Mouse (Mus musculus): ENCODE results near the gene Fbxo39. TPM values are rescaled to one million over a fixed set of nuclear protein-coding genes. Genes with fewer than 3 reads are reported as not detected.

Fbxo39 gene
- polyA plus RNA-seq, 1 experiment from 2014 or later: not detected

Other genes starting within 250 kb of the Fbxo39 start
- 1.8 and 2.1 TPM in 2 replicates for gene Pitpnm3, start 178.7 kb upstream of the Fbxo39 start, polyA plus RNA-seq (2015; fragmentation: Nextera tagmentation; extraction: Ambion mirVana)
- 1.6 and 1.9 TPM in 2 replicates for gene Gm43951, start 107.6 kb upstream of the Fbxo39 start, polyA plus RNA-seq (2015; fragmentation: Nextera tagmentation; extraction: Ambion mirVana)
- 27.9 and 31.0 TPM in 2 replicates for gene 4933427D14Rik, start 107.0 kb upstream of the Fbxo39 start, polyA plus RNA-seq (2015; fragmentation: Nextera tagmentation; extraction: Ambion mirVana)
- 152 and 160 TPM in 2 replicates for gene Txndc17, start 106.9 kb upstream of the Fbxo39 start, polyA plus RNA-seq (2015; fragmentation: Nextera tagmentation; extraction: Ambion mirVana)
- gene Med31, start 98.9 kb upstream of the Fbxo39 start, polyA plus RNA-seq (2015; fragmentation: Nextera tagmentation; extraction: Ambion mirVana): 66.7 and 72.9 TPM in 2 replicates
- 0.69 and 0.93 TPM in 2 replicates for gene Slc13a5, start 47.2 kb upstream of the Fbxo39 start, polyA plus RNA-seq (2015; fragmentation: Nextera tagmentation; extraction: Ambion mirVana)
- 1.6 and 1.9 TPM in 2 replicates for gene Xaf1, start 12.8 kb upstream of the Fbxo39 start, polyA plus RNA-seq (2015; fragmentation: Nextera tagmentation; extraction: Ambion mirVana)
- gene Tekt1, start 48.0 kb downstream of the Fbxo39 start, polyA plus RNA-seq (2015; fragmentation: Nextera tagmentation; extraction: Ambion mirVana): 6.4 and 6.8 TPM in 2 replicates
- gene Smtnl2, start 97.3 kb downstream of the Fbxo39 start, polyA plus RNA-seq (2015; fragmentation: Nextera tagmentation; extraction: Ambion mirVana): 3.2 and 3.8 TPM in 2 replicates
- gene Ggt6, start 121.1 kb downstream of the Fbxo39 start, polyA plus RNA-seq (2015; fragmentation: Nextera tagmentation; extraction: Ambion mirVana): not detected in 2 replicates
- 84.6 and 86.2 TPM in 2 replicates for gene Mybbp1a, start 126.9 kb downstream of the Fbxo39 start, polyA plus RNA-seq (2015; fragmentation: Nextera tagmentation; extraction: Ambion mirVana)
- 6.4 and 7.8 TPM in 2 replicates for gene Spns2, start 175.5 kb downstream of the Fbxo39 start, polyA plus RNA-seq (2015; fragmentation: Nextera tagmentation; extraction: Ambion mirVana)
- 0.10 TPM in 1 of 2 replicates, not detected in the other for gene Spns3, start 236.1 kb downstream of the Fbxo39 start, polyA plus RNA-seq (2015; fragmentation: Nextera tagmentation; extraction: Ambion mirVana)